In genomic region chr9:114527992-114528679, GRCm38 (mm10) we compare ENCODE assay signal across 8 mouse cellular contexts. TPM values are rescaled to one million over a fixed set of nuclear protein-coding genes. Genes with fewer than 3 reads are reported as not detected.
DNase-seq lines count a peak whose midpoint lies in the region; ATAC-seq and TF ChIP-seq lines count a peak whose summit lies in the region.

No protein-coding gene starts in this region.

- DNase-seq in Muller cell, postnatal 12 days (ENCODE audit: inconsistent ontology term), result peak; percentile 95
- DNase-seq in embryo, embryonic 11 days, result peak; percentile 94
- peak; percentile 44 for DNase-seq in heart, postnatal 0 days (ENCODE audit: low spot score)
- DNase-seq in limb, embryonic 10.5 days (ENCODE audit: low spot score), result peak; percentile 87
- peak; percentile 75 for DNase-seq in retina, embryonic 14.5 days (ENCODE audit: low spot score)
- DNase-seq in natural killer cell, adult 2 months (ENCODE audit: low spot score in 2 of 2), result no peak
- no peak for DNase-seq in thymus, postnatal 0 days (ENCODE audit: low spot score)
- no peak for DNase-seq in cerebellum, postnatal 4 days (ENCODE audit: low spot score in 2 of 2)

- H3K4me2 ChIP-seq in heart, postnatal 0 days (ENCODE audit: low read depth, low read length), result no peak overlapping the region

- no peak overlapping the region for H3K27ac ChIP-seq in heart, postnatal 0 days (ENCODE audit: low read depth)
- peak overlapping the region; percentile 78 for H3K27ac ChIP-seq in limb, embryonic 10.5 days

- no peak overlapping the region for H3K9ac ChIP-seq in heart, postnatal 0 days (replicated peaks; ENCODE audit: low read depth, low read length)

- no peak for TF ChIP-seq EP300 in heart, postnatal 0 days (IDR thresholded peaks at IDR 0.05; ENCODE audit: low read depth)

- H3K4me1 ChIP-seq in heart, postnatal 0 days (ENCODE audit: control insufficient read depth, insufficient read depth), result 0 out of 2 replicates have a peak, but pooled peaks cover 5% of the 10 kb centered on the region
- peaks cover 68% of the 10 kb centered on the region for H3K4me1 ChIP-seq in limb, embryonic 10.5 days

- no peak for TF ChIP-seq CTCF in heart, postnatal 0 days (IDR thresholded peaks at IDR 0.05; ENCODE audit: low read depth)

- H3K9me3 ChIP-seq in heart, postnatal 0 days (replicated peaks; ENCODE audit: control insufficient read depth, low read length), result no peaks in the 10 kb centered on the region
- H3K9me3 ChIP-seq in limb, embryonic 10.5 days (replicated peaks), result no peaks in the 10 kb centered on the region

- 0 out of 2 replicates have a peak, but pooled peaks have one; percentile 28 for ATAC-seq in heart, postnatal 0 days (ENCODE audit: insufficient read depth, low read depth)

- H3K36me3 ChIP-seq in heart, postnatal 0 days (replicated peaks; ENCODE audit: control insufficient read depth, insufficient read depth, low read length), result no peaks in the 10 kb centered on the region
- H3K36me3 ChIP-seq in limb, embryonic 10.5 days, result peaks cover 21% of the 10 kb centered on the region

- no peaks in the 10 kb centered on the region for H3K27me3 ChIP-seq in heart, postnatal 0 days (ENCODE audit: control insufficient read depth, insufficient read depth, low read length)
- no peaks in the 10 kb centered on the region for H3K27me3 ChIP-seq in limb, embryonic 10.5 days (ENCODE audit: low read depth, poor library complexity, severe bottlenecking)

- 24% methylated on average over 17 of the region's 17 CpGs for WGBS in heart, postnatal 0 days
- 11% methylated on average over 17 of the region's 17 CpGs for WGBS in limb, embryonic 10.5 days

- H3K4me3 ChIP-seq in heart, postnatal 0 days (ENCODE audit: low read depth, low read length), result no peak overlapping the region
- H3K4me3 ChIP-seq in limb, embryonic 10.5 days, result peak overlapping the region; percentile 35

RNA-seq across cellular contexts. Expression of gene C130032M10Rik, which starts 12.6 kb away (rescaled TPM):
- total RNA-seq in heart, postnatal 0 days (2014; rRNA removed; ENCODE audit: low replicate concordance), result 5.7 TPM in 1 of 2 replicates, not detected in the other
- polyA plus RNA-seq in heart, postnatal 0 days (2015; fragmentation: Nextera tagmentation; extraction: Ambion mirVana), result 0.22 and 0.44 TPM in 2 replicates
- 1.5 and 1.6 TPM in 2 replicates for polyA plus RNA-seq in limb, embryonic 10.5 days (2016; fragmentation: Nextera tagmentation; extraction: Ambion mirVana)
- not detected in 2 replicates for polyA plus RNA-seq in thymus, postnatal 0 days (2015; fragmentation: Nextera tagmentation; extraction: Ambion mirVana)

RNA-seq across cellular contexts. Expression of gene Ccr4, which starts 23.4 kb away (rescaled TPM):
- total RNA-seq in heart, postnatal 0 days (2014; rRNA removed; ENCODE audit: low replicate concordance), result not detected in 2 replicates
- polyA plus RNA-seq in heart, postnatal 0 days (2015; fragmentation: Nextera tagmentation; extraction: Ambion mirVana), result not detected in 2 replicates
- polyA plus RNA-seq in limb, embryonic 10.5 days (2016; fragmentation: Nextera tagmentation; extraction: Ambion mirVana), result 0.06 TPM in 1 of 2 replicates, not detected in the other
- polyA plus RNA-seq in thymus, postnatal 0 days (2015; fragmentation: Nextera tagmentation; extraction: Ambion mirVana), result 20.7 and 21.9 TPM in 2 replicates

RNA-seq across cellular contexts. Expression of gene Trim71, which starts 36.0 kb away (rescaled TPM):
- under 0.01 and 0.04 TPM in 2 replicates for total RNA-seq in heart, postnatal 0 days (2014; rRNA removed; ENCODE audit: low replicate concordance)
- not detected in 2 replicates for polyA plus RNA-seq in heart, postnatal 0 days (2015; fragmentation: Nextera tagmentation; extraction: Ambion mirVana)
- 6.2 and 11.5 TPM in 2 replicates for polyA plus RNA-seq in limb, embryonic 10.5 days (2016; fragmentation: Nextera tagmentation; extraction: Ambion mirVana)
- 0.01 and 0.03 TPM in 2 replicates for polyA plus RNA-seq in thymus, postnatal 0 days (2015; fragmentation: Nextera tagmentation; extraction: Ambion mirVana)

Comparison
In these comparisons a context has a peak if more than half of its experiments do, and no peak if none do; other contexts are left out.
1. DNase-seq: peak in Muller cell, postnatal 12 days (single experiment), embryo, embryonic 11 days (single experiment), heart, postnatal 0 days (single experiment), limb, embryonic 10.5 days (single experiment) and retina, embryonic 14.5 days (single experiment); none in natural killer cell, adult 2 months (0 of 2), thymus, postnatal 0 days (single experiment) and cerebellum, postnatal 4 days (0 of 2).
2. RNA of gene Ccr4, which starts 23.4 kb away (polyA plus RNA-seq): 20.7 to 21.9 TPM in thymus, postnatal 0 days; not detected in heart, postnatal 0 days and 0.06 TPM in limb, embryonic 10.5 days; every median in the first group is over 10 times any median in the second.